Mouse (Mus musculus) neural tube, embryonic 11.5 days (tissue): ENCODE results near the gene Mllt6. TPM values are rescaled to one million over a fixed set of nuclear protein-coding genes. Genes with fewer than 3 reads are reported as not detected.

Source experiments
- microRNA-seq: library from miRNA; unstranded; fragments of <30 nt; microRNA quantifications from one replicate; pipeline ENCODE4, GENCODE M21; 2016
- polyA plus RNA-seq: library from polyadenylated mRNA; unstranded; fragments of >200 nt; fragmentation: Nextera tagmentation; extraction: Ambion mirVana; gene quantifications from 2 replicates; pipeline ENCODE4 v1.2.1, GENCODE M21; 2014

Gene Mllt6
- polyA plus RNA-seq, 1 experiment from 2014 or later: 4.5 TPM

Small RNAs within 50 kb of the gene (microRNA-seq; reads per million reads assigned to microRNA genes)
- gene Gm24158 (not detected), gene Mir6927 (1.0 reads per million)

Other genes starting within 250 kb of the Mllt6 start
- 4.1 and 5.2 TPM in 2 replicates for gene Arhgap23, start 247.9 kb upstream of the Mllt6 start, polyA plus RNA-seq
- not detected in 2 replicates for gene 4933428G20Rik, start 163.1 kb upstream of the Mllt6 start, polyA plus RNA-seq
- gene Srcin1, start 87.2 kb upstream of the Mllt6 start, polyA plus RNA-seq: 2.5 and 2.6 TPM in 2 replicates
- gene Epop, start 33.7 kb upstream of the Mllt6 start, polyA plus RNA-seq: 9.7 and 11.0 TPM in 2 replicates
- gene Cisd3, start 22.4 kb downstream of the Mllt6 start, polyA plus RNA-seq: 20.2 and 21.1 TPM in 2 replicates
- 17.5 and 17.8 TPM in 2 replicates for gene Pcgf2, start 37.1 kb downstream of the Mllt6 start, polyA plus RNA-seq
- 545 and 553 TPM in 2 replicates for gene Psmb3, start 40.0 kb downstream of the Mllt6 start, polyA plus RNA-seq
- gene Pip4k2b, start 81.3 kb downstream of the Mllt6 start, polyA plus RNA-seq: 2.0 and 2.8 TPM in 2 replicates
- 13.3 and 13.7 TPM in 2 replicates for gene Cwc25, start 103.1 kb downstream of the Mllt6 start, polyA plus RNA-seq
- gene 1700001P01Rik, start 112.5 kb downstream of the Mllt6 start, polyA plus RNA-seq: not detected in 2 replicates
- gene Rpl23, start 119.0 kb downstream of the Mllt6 start, polyA plus RNA-seq: 453 and 457 TPM in 2 replicates
- gene Lasp1, start 135.6 kb downstream of the Mllt6 start, polyA plus RNA-seq: 68.8 and 73.1 TPM in 2 replicates
- gene B230217C12Rik, start 177.4 kb downstream of the Mllt6 start, polyA plus RNA-seq: 14.1 and 15.0 TPM in 2 replicates
- 0.53 and 0.65 TPM in 2 replicates for gene Fbxo47, start 220.7 kb downstream of the Mllt6 start, polyA plus RNA-seq